Mouse (Mus musculus) layer of hippocampus, adult 6 months (tissue): ENCODE measurements around the gene Vmn1r123. TPM values are rescaled to one million over a fixed set of nuclear protein-coding genes. Genes with fewer than 3 reads are reported as not detected.

Experiments
- long read RNA-seq, 2 experiments: library from polyadenylated mRNA; unstranded; transcript quantifications; one replicate each; pipeline ENCODE4 v2.0.0; 2019 to 2020
- polyA plus RNA-seq: library from polyadenylated mRNA; unstranded; fragments of <200 nt; fragmentation: Nextera tagmentation; gene quantifications from 2 replicates; pipeline ENCODE4 v1.2.3, GENCODE M21; 2021

Vmn1r123 gene
- not detected in 2 replicates for polyA plus RNA-seq
- long read RNA-seq, experiment 1: 0 reads
- long read RNA-seq, experiment 2: 0 reads

DNA sequence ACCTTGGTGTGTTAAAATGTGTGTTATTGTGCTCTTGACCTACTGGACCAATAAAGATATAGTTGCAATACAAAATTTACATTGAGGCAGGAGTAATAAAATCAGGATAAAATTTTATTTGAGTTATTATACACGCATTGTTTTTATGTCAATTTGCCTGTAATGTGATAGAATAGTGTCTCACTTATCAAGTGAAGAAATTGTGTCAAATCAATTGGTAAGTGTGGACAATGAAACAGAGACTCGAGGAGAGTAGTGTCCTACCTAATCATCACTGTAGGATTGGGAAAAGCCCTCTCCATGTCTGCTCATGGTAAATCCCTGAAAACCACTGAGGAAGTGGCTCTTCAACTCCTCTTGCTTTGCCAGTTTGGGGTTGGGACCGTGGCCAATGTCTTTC is at the start of gene Vmn1r123:
Vmn1r123 (plus strand) TSS at position 301 of the 400 bp plus-strand sequence.

DNA sequence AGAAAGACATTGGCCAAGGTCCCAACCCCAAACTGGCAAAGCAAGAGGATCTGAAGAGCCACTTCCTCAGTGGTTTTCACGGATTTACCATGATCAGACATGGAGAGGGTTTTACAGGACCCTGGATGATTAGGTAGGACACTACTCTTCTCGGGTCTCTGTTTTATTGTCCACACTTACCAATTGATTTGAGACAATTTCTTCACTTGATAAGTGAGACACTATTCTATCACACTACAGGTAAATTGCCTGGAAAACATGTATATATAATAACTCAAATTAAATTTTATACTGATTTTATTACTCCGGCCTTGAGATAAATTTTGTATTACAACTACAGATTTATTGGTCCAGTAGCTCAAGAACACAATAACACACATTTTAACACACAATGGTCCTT is 28.0 kb upstream of the Vmn1r123 start, which contains the start of gene Vmn1r122:
Vmn1r122 (minus strand) TSS at position 101 of the 400 bp plus-strand sequence.

DNA sequence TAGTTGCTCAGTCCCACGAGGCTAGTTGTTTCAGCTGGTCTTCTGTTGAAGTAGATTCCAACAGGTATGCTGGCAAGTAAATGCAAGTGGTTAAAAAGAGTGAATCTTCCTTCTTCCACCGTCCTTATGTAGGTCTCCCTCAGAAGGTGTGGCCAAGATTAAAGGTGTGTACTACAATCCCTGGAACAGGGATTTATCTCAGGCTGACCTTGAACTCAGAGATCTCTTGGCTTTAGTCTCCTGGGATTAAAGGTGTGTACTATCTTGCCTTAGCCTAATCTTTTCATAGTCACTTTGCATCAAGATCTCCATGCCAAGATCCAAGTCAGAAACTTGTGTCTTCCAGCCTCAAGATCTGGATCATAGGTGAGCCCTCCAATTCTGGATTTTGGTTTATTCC is 28.3 kb downstream of the Vmn1r123 start, which contains the start of gene Gm5157:
Gm5157 (minus strand) TSS at position 101 of the 400 bp plus-strand sequence.

Other genes with a start within 250 kb of the Vmn1r123 start
- gene Vmn1r118, start 249.8 kb upstream of the Vmn1r123 start, polyA plus RNA-seq: not detected in 2 replicates
- gene Vmn1r119, start 149.7 kb upstream of the Vmn1r123 start, polyA plus RNA-seq: not detected in 2 replicates
- gene Vmn1r120, start 108.4 kb upstream of the Vmn1r123 start, polyA plus RNA-seq: not detected in 2 replicates
- not detected in 2 replicates for gene Vmn1r121, start 63.7 kb upstream of the Vmn1r123 start, polyA plus RNA-seq
- not detected in 2 replicates for gene Vmn1r122, start 28.1 kb upstream of the Vmn1r123 start, polyA plus RNA-seq
- not detected in 2 replicates for gene Gm5157, start 28.2 kb downstream of the Vmn1r123 start, polyA plus RNA-seq
- gene Vmn1r124, start 98.4 kb downstream of the Vmn1r123 start, polyA plus RNA-seq: not detected in 2 replicates
- not detected in 2 replicates for gene Vmn1r125, start 110.0 kb downstream of the Vmn1r123 start, polyA plus RNA-seq
- not detected in 2 replicates for gene Vmn1r126, start 139.3 kb downstream of the Vmn1r123 start, polyA plus RNA-seq
- not detected in 2 replicates for gene Vmn1r127, start 157.7 kb downstream of the Vmn1r123 start, polyA plus RNA-seq
- gene Vmn1r128, start 187.2 kb downstream of the Vmn1r123 start, polyA plus RNA-seq: not detected in 2 replicates
- gene Vmn1r129, start 199.1 kb downstream of the Vmn1r123 start, polyA plus RNA-seq: not detected in 2 replicates